Mouse (Mus musculus): ENCODE measurements around the gene Large2. TPM values are rescaled to one million over a fixed set of nuclear protein-coding genes. Genes with fewer than 3 reads are reported as not detected.

Gene Large2
- polyA plus RNA-seq, 1 experiment: 1.9 TPM

DNA sequence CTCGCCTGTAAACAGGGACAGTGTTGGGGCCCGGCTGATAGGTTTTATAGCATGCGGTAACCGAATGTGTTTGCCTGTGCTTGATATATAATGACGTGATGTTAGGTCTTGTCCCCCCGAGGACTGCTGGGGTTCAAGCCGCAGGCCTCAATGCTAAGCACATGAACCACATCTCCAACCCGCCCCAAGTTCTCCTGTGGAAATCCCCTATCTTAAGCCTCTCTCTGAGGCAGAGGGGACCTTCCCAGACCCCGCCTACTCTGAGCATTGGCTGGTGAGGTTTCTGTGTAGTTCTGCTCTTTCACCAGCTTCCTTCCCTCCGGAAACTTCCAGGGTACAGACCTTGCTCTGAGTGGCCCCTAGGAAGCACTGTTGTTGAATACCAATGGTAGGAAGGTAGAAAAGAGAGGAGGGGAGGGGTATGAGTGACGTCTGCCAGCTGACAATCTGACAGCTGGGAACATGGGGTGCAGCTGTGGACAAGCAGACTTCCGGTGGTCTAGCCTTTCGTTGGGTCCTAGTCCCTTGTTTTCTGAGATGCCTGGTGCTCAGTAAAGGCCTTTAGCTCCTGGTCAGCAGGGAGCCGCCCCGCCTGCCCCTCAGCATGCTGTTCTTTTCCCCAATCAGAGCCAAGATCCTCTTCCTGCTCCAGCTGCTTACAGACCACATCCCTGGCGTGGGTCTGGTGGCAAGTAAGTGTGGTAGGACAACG, 5.3 kb upstream of the Large2 start:
- Histone ChIP-seq H3K27me3 (ENCODE audit: control insufficient read depth, insufficient read depth, low read length) (no peaks in the 10 kb centered on the region), H3K36me3 (ENCODE audit: control insufficient read depth, insufficient read depth, low read length) (peaks cover 29% of the 10 kb centered on the region), H3K27ac (ENCODE audit: insufficient read depth, low read length) (peak overlapping the region; percentile 44), H3K4me1 (ENCODE audit: control insufficient read depth, insufficient read depth, insufficient read length) (peaks cover 8% of the 10 kb centered on the region; the same call in 1 of the 2 replicates), H3K4me3 (ENCODE audit: extremely low read depth, insufficient read depth, insufficient read length) (no peak overlapping the region)
- TF ChIP-seq POLR2A (IDR thresholded peaks at IDR 0.05; ENCODE audit: low read depth, low read length): no peak
- TF ChIP-seq CTCF (IDR thresholded peaks at IDR 0.05; ENCODE audit: extremely low read depth, insufficient read depth, insufficient read length, insufficient replicate concordance): no peak
- 75% methylated on average over 17 of the region's 17 CpGs for WGBS
- no peak for DNase-seq (ENCODE audit: low read depth in 1 of 2, low spot score in 2 of 2)

DNA sequence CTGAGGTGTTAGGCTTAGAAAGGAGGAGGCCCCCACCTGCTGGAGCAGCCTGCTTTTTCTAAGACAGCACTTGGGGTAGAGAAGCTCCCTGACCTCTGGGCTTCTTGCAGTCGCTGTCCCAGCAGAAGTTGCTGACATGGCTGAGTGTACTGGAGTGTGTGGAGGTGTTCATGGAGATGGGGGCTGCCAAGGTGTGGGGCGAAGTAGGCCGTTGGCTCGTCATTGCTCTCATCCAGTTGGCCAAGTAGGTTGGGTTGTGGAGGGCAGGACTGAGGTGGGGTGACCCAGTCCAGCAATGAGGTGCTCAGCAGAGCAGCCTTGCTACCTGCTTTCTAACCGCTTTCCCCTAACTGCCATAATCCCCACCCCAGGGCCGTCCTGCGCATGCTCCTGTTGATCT, 2.7 kb upstream of the Large2 start:
- Histone ChIP-seq H3K4me3 (ENCODE audit: extremely low read depth, insufficient read depth, insufficient read length) (no peak overlapping the region), H3K27ac (ENCODE audit: insufficient read depth, low read length) (no peak overlapping the region), H3K4me1 (ENCODE audit: control insufficient read depth, insufficient read depth, insufficient read length) (peaks cover 8% of the 10 kb centered on the region; the same call in 1 of the 2 replicates), H3K27me3 (ENCODE audit: control insufficient read depth, insufficient read depth, low read length) (no peaks in the 10 kb centered on the region), H3K36me3 (ENCODE audit: control insufficient read depth, insufficient read depth, low read length) (peaks cover 27% of the 10 kb centered on the region)
- WGBS: 89% methylated on average over 7 of the region's 7 CpGs
- no peak for DNase-seq (ENCODE audit: low read depth in 1 of 2, low spot score in 2 of 2)
- TF ChIP-seq CTCF (IDR thresholded peaks at IDR 0.05; ENCODE audit: extremely low read depth, insufficient read depth, insufficient read length, insufficient replicate concordance) (no peak), POLR2A (IDR thresholded peaks at IDR 0.05; ENCODE audit: low read depth, low read length) (no peak)

DNA sequence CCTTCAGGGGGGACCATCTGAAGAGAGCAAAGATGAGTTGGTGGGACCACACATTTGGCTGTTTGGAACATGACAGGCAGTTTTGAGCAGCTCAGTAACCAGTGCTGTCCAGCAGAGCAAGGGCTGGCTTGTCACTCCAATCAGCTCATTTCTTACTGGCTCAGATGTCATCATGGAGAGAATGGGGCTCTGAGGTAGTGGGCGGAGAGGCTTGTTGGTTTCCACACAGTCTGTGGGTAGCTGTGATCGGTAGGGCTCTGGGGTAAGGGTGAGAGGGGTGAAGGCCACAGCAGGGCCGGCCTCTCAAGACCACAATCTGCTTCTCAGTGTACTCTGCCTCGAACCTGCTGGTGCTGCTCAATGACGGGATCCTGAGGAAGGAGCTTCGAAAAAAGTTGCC, 1.6 kb upstream of the Large2 start:
- Histone ChIP-seq H3K36me3 (ENCODE audit: control insufficient read depth, insufficient read depth, low read length) (peaks cover 25% of the 10 kb centered on the region), H3K27ac (ENCODE audit: insufficient read depth, low read length) (no peak overlapping the region), H3K4me3 (ENCODE audit: extremely low read depth, insufficient read depth, insufficient read length) (peak overlapping the region; percentile 90; the same call in 1 of the 2 replicates), H3K27me3 (ENCODE audit: control insufficient read depth, insufficient read depth, low read length) (no peaks in the 10 kb centered on the region), H3K4me1 (ENCODE audit: control insufficient read depth, insufficient read depth, insufficient read length) (peaks cover 8% of the 10 kb centered on the region; the same call in 1 of the 2 replicates)
- WGBS: 85% methylated on average over 6 of the region's 6 CpGs
- TF ChIP-seq POLR2A (IDR thresholded peaks at IDR 0.05; ENCODE audit: low read depth, low read length) (no peak), CTCF (IDR thresholded peaks at IDR 0.05; ENCODE audit: extremely low read depth, insufficient read depth, insufficient read length, insufficient replicate concordance) (no peak)
- no peak for DNase-seq (ENCODE audit: low read depth in 1 of 2, low spot score in 2 of 2)

DNA sequence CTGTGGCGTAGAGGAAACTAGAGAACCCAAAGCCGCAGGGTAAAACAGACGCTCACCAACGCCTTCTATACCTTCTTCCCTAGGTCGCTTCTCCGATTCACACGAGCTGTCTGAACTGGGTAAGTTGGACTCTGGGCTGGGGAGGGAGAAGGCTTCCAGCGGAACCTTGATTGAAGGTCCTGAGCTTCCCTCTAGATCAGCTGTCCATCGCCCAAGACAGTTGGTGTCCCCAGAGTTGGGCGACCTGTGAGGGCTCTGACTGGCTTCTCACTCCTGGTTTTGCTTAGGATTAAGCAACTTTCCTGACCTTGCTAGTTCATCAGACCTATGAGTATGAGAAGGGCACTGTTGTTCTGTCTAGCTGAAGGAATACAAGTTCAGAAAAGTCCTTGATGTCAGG, 1.1 kb upstream of the Large2 start:
- 6% methylated on average over 10 of the region's 10 CpGs for WGBS
- no peak for DNase-seq (ENCODE audit: low read depth in 1 of 2, low spot score in 2 of 2)
- Histone ChIP-seq H3K27ac (ENCODE audit: insufficient read depth, low read length) (peak overlapping the region; percentile 76; the same call in 1 of the 2 replicates), H3K36me3 (ENCODE audit: control insufficient read depth, insufficient read depth, low read length) (peaks cover 22% of the 10 kb centered on the region), H3K27me3 (ENCODE audit: control insufficient read depth, insufficient read depth, low read length) (peaks cover 4% of the 10 kb centered on the region), H3K4me3 (ENCODE audit: extremely low read depth, insufficient read depth, insufficient read length) (peak overlapping the region; percentile 90), H3K4me1 (ENCODE audit: control insufficient read depth, insufficient read depth, insufficient read length) (peaks cover 11% of the 10 kb centered on the region)
- TF ChIP-seq CTCF (IDR thresholded peaks at IDR 0.05; ENCODE audit: extremely low read depth, insufficient read depth, insufficient read length, insufficient replicate concordance): no peak
- no peak for TF ChIP-seq POLR2A (IDR thresholded peaks at IDR 0.05; ENCODE audit: low read depth, low read length)

DNA sequence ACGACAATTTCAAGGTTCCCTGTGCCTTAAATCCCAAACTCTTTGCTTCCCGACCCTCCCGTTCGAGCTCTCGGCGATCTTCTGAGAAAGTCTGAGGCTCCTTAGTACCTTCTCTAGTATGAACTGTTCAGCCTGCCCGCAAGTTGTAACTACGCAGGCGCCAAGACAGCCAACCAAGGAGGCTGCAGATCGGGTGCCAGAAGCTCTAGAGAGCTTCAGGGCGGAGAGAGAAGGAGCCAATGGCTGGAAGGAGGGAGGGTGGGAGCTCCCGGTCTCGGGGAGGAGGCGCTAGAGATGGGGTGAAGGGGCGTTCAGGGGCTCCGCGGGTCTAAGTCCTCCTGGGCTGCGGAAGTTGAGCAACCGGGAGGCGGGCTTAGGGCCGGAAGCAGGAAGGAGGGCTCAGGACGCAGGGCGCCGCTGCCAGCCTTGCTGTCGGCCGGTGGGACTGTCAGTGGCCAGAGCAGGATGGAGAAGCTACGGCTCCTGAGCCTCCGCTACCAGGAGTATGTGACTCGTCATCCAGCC, 492 bp upstream of the Large2 start:
- WGBS: under 1% methylated on average over 29 of the region's 29 CpGs
- TF ChIP-seq CTCF (IDR thresholded peaks at IDR 0.05; ENCODE audit: extremely low read depth, insufficient read depth, insufficient read length, insufficient replicate concordance) (no peak), POLR2A (IDR thresholded peaks at IDR 0.05; ENCODE audit: low read depth, low read length) (peak; percentile 82)
- peaks cover 16% of the 10 kb centered on the region for H3K36me3 ChIP-seq (ENCODE audit: control insufficient read depth, insufficient read depth, low read length)
- peak overlapping the region; percentile 90 for H3K4me3 ChIP-seq (ENCODE audit: extremely low read depth, insufficient read depth, insufficient read length)
- H3K27me3 ChIP-seq (ENCODE audit: control insufficient read depth, insufficient read depth, low read length): peaks cover 7% of the 10 kb centered on the region
- H3K27ac ChIP-seq (ENCODE audit: insufficient read depth, low read length): peak overlapping the region; percentile 76
- peak; percentile 93 to 95 for DNase-seq (ENCODE audit: low read depth in 1 of 2, low spot score in 2 of 2)
- H3K4me1 ChIP-seq (ENCODE audit: control insufficient read depth, insufficient read depth, insufficient read length): peaks cover 18% of the 10 kb centered on the region

DNA sequence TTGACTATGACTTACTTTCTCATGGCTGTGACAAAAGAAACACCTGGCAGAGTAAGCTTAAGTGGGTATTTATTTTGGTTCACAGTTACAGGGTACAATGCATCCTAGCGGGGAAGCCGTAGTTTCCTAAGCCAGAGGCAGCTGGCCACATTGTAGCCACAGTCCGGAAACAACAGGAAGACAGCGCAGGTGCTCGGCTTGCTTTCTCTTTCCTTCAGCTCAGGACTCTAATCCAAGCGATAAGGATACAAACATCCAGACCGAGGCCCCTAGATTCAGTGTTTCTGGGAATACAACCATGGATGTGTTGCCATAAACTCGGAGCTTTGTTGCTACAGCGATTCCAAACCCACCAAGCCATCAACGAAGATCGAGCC, 1.2 kb downstream of the Large2 start:
- no peak for DNase-seq (ENCODE audit: low read depth in 1 of 2, low spot score in 2 of 2)
- Histone ChIP-seq H3K27me3 (ENCODE audit: control insufficient read depth, insufficient read depth, low read length) (peaks cover 11% of the 10 kb centered on the region), H3K4me3 (ENCODE audit: extremely low read depth, insufficient read depth, insufficient read length) (no peak overlapping the region), H3K4me1 (ENCODE audit: control insufficient read depth, insufficient read depth, insufficient read length) (peaks cover 18% of the 10 kb centered on the region), H3K36me3 (ENCODE audit: control insufficient read depth, insufficient read depth, low read length) (peaks cover 1% of the 10 kb centered on the region), H3K27ac (ENCODE audit: insufficient read depth, low read length) (no peak overlapping the region)
- TF ChIP-seq POLR2A (IDR thresholded peaks at IDR 0.05; ENCODE audit: low read depth, low read length): no peak
- no peak for TF ChIP-seq CTCF (IDR thresholded peaks at IDR 0.05; ENCODE audit: extremely low read depth, insufficient read depth, insufficient read length, insufficient replicate concordance)
- WGBS: 53% methylated on average over 11 of the region's 11 CpGs
